Mouse (Mus musculus) heart, postnatal 0 days (tissue): ENCODE results near the gene Pbx2. TPM values are rescaled to one million over a fixed set of nuclear protein-coding genes. Genes with fewer than 3 reads are reported as not detected.

Source experiments
- ATAC-seq: fragments of 200-750 bp; cut with Nextera tagmentation; 2 replicates; pipeline ENCODE4 v1.8.0; 2017; ENCODE audit warnings: low read depth, moderate number of reproducible peaks, moderate library complexity; ENCODE audit not compliant: insufficient read depth
- DNase-seq: peaks from one replicate; pipeline ENCODE4 v3.0.0-alpha.2; 2016; ENCODE audit warnings: low spot score
- H3K27ac ChIP-seq: fragments of 300-500 bp; sonication (generic); 2 replicates; pipeline ENCODE4 v1.5.1; 2014; ENCODE audit warnings: low read depth, mild to moderate bottlenecking
- H3K27me3 ChIP-seq: fragments of 300-500 bp; sonication (generic); 2 replicates; pipeline ENCODE4 v1.6.1; 2014; ENCODE audit warnings: low read length, mixed read lengths; ENCODE audit not compliant: control insufficient read depth, insufficient read depth
- H3K36me3 ChIP-seq: fragments of 300-500 bp; sonication (generic); replicated peaks from 2 replicates; pipeline ENCODE4 v1.6.1; 2014; ENCODE audit warnings: low read length, mixed read lengths; ENCODE audit not compliant: control insufficient read depth, insufficient read depth
- H3K4me1 ChIP-seq: fragments of 300-500 bp; sonication (generic); 2 replicates; pipeline ENCODE4 v1.6.1; 2014; ENCODE audit warnings: antibody characterized with exemption; ENCODE audit not compliant: control insufficient read depth, insufficient read depth
- H3K4me2 ChIP-seq: fragments of 300-500 bp; sonication (generic); 2 replicates; pipeline ENCODE4 v1.6.1; 2014; ENCODE audit warnings: low read depth, mild to moderate bottlenecking, low read length, moderate library complexity
- H3K4me3 ChIP-seq: fragments of 300-500 bp; sonication (generic); 2 replicates; pipeline ENCODE4 v1.5.1; 2014; ENCODE audit warnings: low read depth, low read length
- H3K9ac ChIP-seq: fragments of 300-500 bp; sonication (generic); replicated peaks from 2 replicates; pipeline ENCODE4 v1.6.1; 2014; ENCODE audit warnings: low read depth, low read length, mixed read lengths
- H3K9me3 ChIP-seq: fragments of 300-500 bp; sonication (generic); replicated peaks from 2 replicates; pipeline ENCODE4 v1.6.1; 2016; ENCODE audit warnings: low read length; ENCODE audit not compliant: control insufficient read depth
- CTCF ChIP-seq: IDR thresholded peaks from 2 replicates; pipeline ENCODE4 v1.5.1; 2016; ENCODE audit warnings: antibody characterized with exemption, control low read depth, low read depth
- EP300 ChIP-seq: IDR thresholded peaks from 2 replicates; pipeline ENCODE4 v1.6.1; 2016; ENCODE audit warnings: antibody characterized with exemption, low read depth
- WGBS: fragments of 180-500 bp; shearing (Covaris S2); extraction: QIAGEN DNeasy Blood & Tissue Kit; methylation state at CpG from one replicate; pipeline ENCODE4 v1.1.7; 2014; 5-methylcytosine and 5-hydroxymethylcytosine counted together
- polyA plus RNA-seq: library from polyadenylated mRNA; unstranded; fragments of >200 nt; fragmentation: Nextera tagmentation; extraction: Ambion mirVana; gene quantifications from 2 replicates; pipeline ENCODE4 v1.2.1, GENCODE M21; 2015
- total RNA-seq: library from RNA; depleted of rRNA; stranded (reverse); fragments of >200 nt; gene quantifications from 2 replicates; pipeline ENCODE4 v1.2.3, GENCODE M21; 2014; ENCODE audit warnings: low replicate concordance

Pbx2 gene
- total and polyA plus RNA-seq, 2 experiments from 2014 or later, result 3.3 to 42.6 TPM

DNA sequence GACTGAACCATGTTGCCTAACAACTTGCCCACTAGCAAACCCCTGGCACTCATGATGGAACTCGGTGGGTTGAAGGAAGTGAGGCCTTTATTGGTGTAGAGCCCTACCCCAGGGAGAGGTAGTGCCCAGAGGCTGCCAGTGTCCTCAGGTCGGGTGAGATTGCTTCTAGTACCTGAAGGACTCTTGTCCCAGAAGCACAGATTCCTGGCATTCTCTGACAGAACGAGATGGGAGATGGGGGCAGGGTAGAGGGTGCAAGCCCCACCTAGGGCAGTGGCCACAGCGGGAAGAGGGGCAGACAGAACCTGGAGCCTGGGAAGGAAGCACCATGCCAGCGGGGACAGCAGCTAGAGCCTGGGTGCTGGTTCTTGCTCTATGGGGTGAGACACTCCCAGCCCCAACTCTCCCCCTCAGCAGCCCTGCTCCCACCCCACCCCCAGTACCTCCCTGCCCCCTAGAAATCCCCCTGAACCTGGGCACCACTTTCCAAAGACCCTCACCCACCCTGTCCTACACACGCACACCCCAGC, 6.6 kb downstream of the Pbx2 start, which contains the start of gene Ager:
TSS of gene Ager (plus strand) at position 297 of the 530 bp plus-strand sequence.
- no peak within 1 kb of the TSS for H3K27ac ChIP-seq
- 0 out of 2 replicates have a peak within 1 kb of the TSS, but pooled peaks have one; percentile 30 for H3K9ac ChIP-seq
- H3K4me3 ChIP-seq, result no peak within 1 kb of the TSS
- H3K27me3 ChIP-seq, result no peaks in the 10 kb centered on the region
- 11% methylated on average over 6 of the region's 6 CpGs for WGBS
- ATAC-seq, result no peak
- H3K4me1 ChIP-seq, result peaks cover 19% of the 10 kb centered on the region
- no peak for TF ChIP-seq EP300
- TF ChIP-seq CTCF, result no peak
- DNase-seq, result no peak
- no peaks in the 10 kb centered on the region for H3K9me3 ChIP-seq
- no peak within 1 kb of the TSS for H3K4me2 ChIP-seq
- peaks cover 43% of the 10 kb centered on the region for H3K36me3 ChIP-seq

DNA sequence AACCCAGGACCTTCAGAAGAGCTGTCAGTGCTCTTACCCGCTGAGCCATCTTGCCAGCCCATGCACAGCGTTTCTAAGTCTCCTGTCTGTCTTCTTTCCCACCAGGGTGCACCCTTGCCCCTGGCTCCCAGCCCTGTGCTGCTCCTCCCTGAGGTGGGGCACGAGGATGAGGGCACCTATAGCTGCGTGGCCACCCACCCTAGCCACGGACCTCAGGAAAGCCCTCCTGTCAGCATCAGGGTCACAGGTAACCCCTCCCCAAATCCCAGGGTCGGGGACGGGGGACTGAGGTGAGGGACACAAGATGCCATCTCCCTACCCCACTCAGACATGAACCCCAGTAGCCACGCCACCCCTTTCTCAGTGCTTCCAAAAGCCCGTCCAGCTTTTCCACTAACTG, 8.8 kb downstream of the Pbx2 start:
- ATAC-seq (no peak), DNase-seq (no peak)
- Histone ChIP-seq H3K4me1 (peaks cover 13% of the 10 kb centered on the region), H3K4me3 (no peak overlapping the region), H3K9ac (no peak overlapping the region), H3K27ac (no peak overlapping the region), H3K27me3 (no peaks in the 10 kb centered on the region), H3K4me2 (no peak overlapping the region), H3K36me3 (peaks cover 37% of the 10 kb centered on the region), H3K9me3 (no peaks in the 10 kb centered on the region)
- 72% methylated on average over 9 of the region's 9 CpGs for WGBS
- TF ChIP-seq EP300 (no peak), CTCF (no peak)

DNA sequence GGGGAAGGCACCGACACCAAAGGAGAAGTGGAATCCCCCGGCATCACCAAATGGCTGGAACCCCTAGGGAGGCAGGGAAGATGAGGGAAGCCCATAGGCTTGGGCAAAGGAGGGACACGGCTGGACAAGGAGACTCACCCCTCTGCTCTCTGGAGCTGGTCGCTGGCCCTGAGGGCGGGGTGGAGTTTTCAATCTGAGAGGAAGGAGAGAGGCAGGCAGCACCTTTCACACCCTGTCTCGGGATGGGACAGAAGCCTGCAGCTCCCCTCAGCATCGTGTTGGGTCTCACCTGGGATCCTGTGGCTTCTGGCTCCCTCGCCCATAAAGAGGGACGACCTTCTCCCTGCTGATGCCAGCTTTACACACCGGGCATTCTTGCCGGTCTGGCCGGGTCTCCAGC, 10.7 kb downstream of the Pbx2 start:
- no peak for DNase-seq
- TF ChIP-seq CTCF, result no peak
- TF ChIP-seq EP300, result no peak
- Histone ChIP-seq H3K9ac (no peak overlapping the region), H3K27ac (no peak overlapping the region), H3K27me3 (no peaks in the 10 kb centered on the region), H3K36me3 (peaks cover 20% of the 10 kb centered on the region), H3K4me3 (no peak overlapping the region), H3K4me1 (peaks cover 21% of the 10 kb centered on the region), H3K9me3 (no peaks in the 10 kb centered on the region), H3K4me2 (no peak overlapping the region)
- 84% methylated on average over 12 of the region's 12 CpGs for WGBS
- ATAC-seq, result no peak

DNA sequence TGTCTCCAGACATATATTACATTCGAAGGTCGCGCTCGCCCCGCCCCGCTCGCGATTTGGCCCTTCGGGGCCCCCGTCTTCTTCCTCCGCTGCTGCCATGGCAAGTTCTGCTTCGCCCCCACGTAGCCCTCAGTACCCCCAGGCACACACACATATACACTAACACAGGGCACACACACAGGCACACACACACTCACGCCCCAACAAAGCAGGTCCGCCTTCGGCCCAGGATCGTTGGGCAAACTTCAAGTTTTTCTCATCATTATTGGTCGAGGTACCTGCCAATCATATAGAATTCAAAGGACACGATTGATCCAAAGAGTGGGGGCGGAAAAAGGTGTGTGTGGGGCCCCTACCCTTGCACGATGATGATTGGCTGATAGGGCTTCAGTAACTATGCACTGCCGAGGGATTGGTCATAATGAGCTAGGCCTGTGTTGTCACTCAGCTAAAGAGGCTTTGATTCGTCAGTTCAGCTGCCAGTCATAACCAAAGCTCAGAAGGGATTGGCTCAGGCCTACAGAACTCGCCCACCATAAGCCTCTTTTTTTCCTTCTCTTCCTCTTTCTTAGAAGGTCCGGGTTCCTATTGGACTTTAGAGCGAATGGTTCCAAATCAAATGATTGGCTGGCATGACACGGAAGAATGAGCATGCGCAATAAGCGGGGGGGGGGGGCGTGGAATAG, 12.5 kb downstream of the Pbx2 start, which contains the start of gene Rnf5:
TSS of gene Rnf5 (minus strand) at position 316 of the 686 bp plus-strand sequence.
- peaks cover 20% of the 10 kb centered on the region for H3K36me3 ChIP-seq
- peak within 1 kb of the TSS; percentile 98 for H3K4me2 ChIP-seq
- H3K4me3 ChIP-seq, result peak within 1 kb of the TSS; percentile 70
- no peaks in the 10 kb centered on the region for H3K9me3 ChIP-seq
- no peaks in the 10 kb centered on the region for H3K27me3 ChIP-seq
- under 1% methylated on average over 30 of the region's 30 CpGs for WGBS
- DNase-seq (peak; percentile 100), ATAC-seq (peak; percentile 90)
- TF ChIP-seq EP300 (peak; percentile 92), CTCF (no peak)
- H3K27ac ChIP-seq, result peak within 1 kb of the TSS; percentile 95
- peaks cover 22% of the 10 kb centered on the region for H3K4me1 ChIP-seq
- peak within 1 kb of the TSS; percentile 72 for H3K9ac ChIP-seq

DNA sequence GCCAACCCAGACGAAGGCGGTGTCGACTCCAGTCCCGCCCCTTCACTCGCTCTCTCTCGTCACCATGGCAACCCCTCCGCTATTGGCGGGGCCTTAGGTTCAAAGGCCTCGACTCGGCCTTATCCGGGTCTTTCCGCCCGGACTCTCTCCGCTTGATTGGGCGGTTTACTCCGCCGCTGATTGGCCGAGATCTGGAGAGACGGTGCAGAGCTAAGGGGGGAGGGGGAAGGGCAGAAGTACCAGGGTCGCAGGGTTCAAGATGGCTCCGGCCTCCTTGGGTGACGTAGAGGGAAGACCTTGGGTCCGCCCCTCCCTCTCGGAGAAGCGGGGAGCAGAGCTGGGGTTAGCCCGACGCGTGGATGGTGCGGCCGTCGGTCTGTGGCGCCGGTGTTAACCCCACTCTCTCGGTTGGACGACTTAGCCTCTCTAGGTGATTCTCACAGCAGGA, 13.0 kb downstream of the Pbx2 start, which contains the start of gene Agpat1:
TSS of gene Agpat1 (plus strand) at position 202 of the 448 bp plus-strand sequence.
- peaks cover 20% of the 10 kb centered on the region for H3K36me3 ChIP-seq
- H3K4me1 ChIP-seq, result peaks cover 22% of the 10 kb centered on the region
- peak within 1 kb of the TSS; percentile 95 for H3K27ac ChIP-seq
- H3K9ac ChIP-seq, result peak within 1 kb of the TSS; percentile 84
- no peaks in the 10 kb centered on the region for H3K9me3 ChIP-seq
- ATAC-seq (peak; percentile 89), DNase-seq (peak; percentile 100)
- H3K27me3 ChIP-seq, result no peaks in the 10 kb centered on the region
- under 1% methylated on average over 35 of the region's 35 CpGs for WGBS
- peak within 1 kb of the TSS; percentile 70 for H3K4me3 ChIP-seq
- H3K4me2 ChIP-seq, result peak within 1 kb of the TSS; percentile 98
- TF ChIP-seq EP300 (peak; percentile 2; the same call in 1 of the 2 replicates), CTCF (no peak)
